ENCODE assay signal across 7 mouse cellular contexts in genomic region chr6:82939167-82939912, GRCm38 (mm10). TPM values are rescaled to one million over a fixed set of nuclear protein-coding genes. Genes with fewer than 3 reads are reported as not detected.
DNase-seq lines count a peak whose midpoint lies in the region; ATAC-seq lines count a peak whose summit lies in the region.

TSS of gene Sema4f (minus strand) at chr6:82939769.

- H3K9ac ChIP-seq in intestine, embryonic 15.5 days = peak within 1 kb of the TSS; percentile 53

- H3K27me3 ChIP-seq in intestine, embryonic 15.5 days (replicated peaks) = peaks cover 10% of the 10 kb centered on the region; the same call in 1 of the 2 replicates

- 2% methylated on average over 41 of the region's 44 CpGs for WGBS in intestine, embryonic 15.5 days

- peak within 1 kb of the TSS; percentile 46 for H3K4me3 ChIP-seq in intestine, embryonic 15.5 days (replicated peaks)

- H3K4me1 ChIP-seq in intestine, embryonic 15.5 days (replicated peaks) = peaks cover 4% of the 10 kb centered on the region; the same call in 1 of the 2 replicates

- peak; percentile 97 for ATAC-seq in activated CD4-positive, CD25-positive, alpha-beta regulatory T cell, adult 4 months
- ATAC-seq in intestine, embryonic 15.5 days = peak; percentile 99
- ATAC-seq in megakaryocyte, adult 5-6 weeks (ENCODE audit: poor library complexity, severe bottlenecking) = peak; percentile 80

- no peaks in the 10 kb centered on the region for H3K36me3 ChIP-seq in intestine, embryonic 15.5 days

- H3K9me3 ChIP-seq in intestine, embryonic 15.5 days = no peaks in the 10 kb centered on the region

- no peak within 1 kb of the TSS for H3K27ac ChIP-seq in intestine, embryonic 15.5 days

- DNase-seq in cerebellum, adult 9-10 months = peak; percentile 95
- peak; percentile 80 for DNase-seq in forelimb bud, embryonic 11.5 days (ENCODE audit: low read depth, low spot score)
- DNase-seq in left cerebral cortex, adult 9 months (ENCODE audit: low spot score in 2 of 2) = peak; percentile 82 to 83
- DNase-seq in right cerebral cortex, postnatal 25 days = peak; percentile 82

- H3K4me2 ChIP-seq in intestine, embryonic 15.5 days (replicated peaks) = peak within 1 kb of the TSS; percentile 79

RNA-seq across cellular contexts. Expression of gene Sema4f, which starts in this region (rescaled TPM):
- 1 to 10 TPM; 2.7 to 3.8 TPM for polyA plus RNA-seq in activated CD4-positive, CD25-positive, alpha-beta regulatory T cell, adult 4 months (2017; shearing (Covaris generic))
- 1.5 and 1.7 TPM in 2 replicates for polyA plus RNA-seq in intestine, embryonic 15.5 days (2015; fragmentation: Nextera tagmentation; extraction: Ambion mirVana)
- 1.4 and 2.5 TPM in 2 replicates for total RNA-seq in megakaryocyte, adult 5-6 weeks (2015)
- 0.29 and 1.6 TPM in 2 replicates for total RNA-seq in megakaryocyte, adult 5-6 weeks (2017)
